Mouse (Mus musculus) stomach, postnatal 0 days (tissue): Measurements from ENCODE around the gene Gatb. TPM values are rescaled to one million over a fixed set of nuclear protein-coding genes. Genes with fewer than 3 reads are reported as not detected.

Experiments used
- ATAC-seq: fragments of 200-750 bp; cut with Nextera tagmentation; 2 replicates; pipeline ENCODE4 v1.8.0; 2017; ENCODE audit not compliant: low FRiP score, low TSS enrichment
- DNase-seq: peaks from one replicate; pipeline ENCODE4 v3.0.0-alpha.2; 2016; ENCODE audit warnings: low spot score
- H3K27ac ChIP-seq: fragments of 300-500 bp; sonication (generic); replicated peaks from 2 replicates; pipeline ENCODE4 v1.5.1; 2014; ENCODE audit warnings: mild to moderate bottlenecking, control low read depth
- H3K27me3 ChIP-seq: fragments of 300-500 bp; sonication (generic); 2 replicates; pipeline ENCODE4 v1.6.1; 2014; ENCODE audit warnings: low read length; ENCODE audit not compliant: control insufficient read depth, insufficient read depth
- H3K36me3 ChIP-seq: fragments of 300-500 bp; sonication (generic); 2 replicates; pipeline ENCODE4 v1.6.1; 2014; ENCODE audit warnings: low read length, mixed read lengths; ENCODE audit not compliant: control insufficient read depth, insufficient read depth
- H3K4me1 ChIP-seq: fragments of 300-500 bp; sonication (generic); replicated peaks from 2 replicates; pipeline ENCODE4 v1.6.1; 2014; ENCODE audit warnings: antibody characterized with exemption; ENCODE audit not compliant: control insufficient read depth, insufficient read depth
- H3K4me2 ChIP-seq: fragments of 300-500 bp; sonication (generic); replicated peaks from 2 replicates; pipeline ENCODE4 v1.6.1; 2014; ENCODE audit warnings: low read depth, mild to moderate bottlenecking, control low read depth, moderate library complexity
- H3K4me3 ChIP-seq: fragments of 300-500 bp; sonication (generic); 2 replicates; pipeline ENCODE4 v1.5.1; 2014; ENCODE audit warnings: low read depth, low read length, control low read depth
- H3K9ac ChIP-seq: fragments of 300-500 bp; sonication (generic); 2 replicates; pipeline ENCODE4 v1.6.1; 2014; ENCODE audit warnings: mild to moderate bottlenecking, low read length, control low read depth, mixed read lengths
- H3K9me3 ChIP-seq: fragments of 300-500 bp; sonication (generic); 2 replicates; pipeline ENCODE4 v1.6.1; 2016; ENCODE audit warnings: low read length; ENCODE audit not compliant: control insufficient read depth
- CTCF ChIP-seq: IDR thresholded peaks from 2 replicates; pipeline ENCODE4 v1.5.1; 2016; ENCODE audit warnings: antibody characterized with exemption, low read depth, mild to moderate bottlenecking, moderate library complexity
- EP300 ChIP-seq: optimal IDR thresholded peaks from 2 replicates; pipeline ENCODE3; 2016; ENCODE audit warnings: antibody characterized with exemption
- WGBS: fragments of 180-500 bp; shearing (Covaris S2); extraction: QIAGEN DNeasy Blood & Tissue Kit; methylation state at CpG from one replicate; pipeline ENCODE4 v1.1.7; 2014; 5-methylcytosine and 5-hydroxymethylcytosine counted together
- polyA plus RNA-seq: library from polyadenylated mRNA; unstranded; fragments of >200 nt; fragmentation: Nextera tagmentation; extraction: Ambion mirVana; gene quantifications from 2 replicates; pipeline ENCODE4 v1.2.1, GENCODE M21; 2015

Gene Gatb
- polyA plus RNA-seq, 1 experiment from 2014 or later, result 14.3 TPM

DNA sequence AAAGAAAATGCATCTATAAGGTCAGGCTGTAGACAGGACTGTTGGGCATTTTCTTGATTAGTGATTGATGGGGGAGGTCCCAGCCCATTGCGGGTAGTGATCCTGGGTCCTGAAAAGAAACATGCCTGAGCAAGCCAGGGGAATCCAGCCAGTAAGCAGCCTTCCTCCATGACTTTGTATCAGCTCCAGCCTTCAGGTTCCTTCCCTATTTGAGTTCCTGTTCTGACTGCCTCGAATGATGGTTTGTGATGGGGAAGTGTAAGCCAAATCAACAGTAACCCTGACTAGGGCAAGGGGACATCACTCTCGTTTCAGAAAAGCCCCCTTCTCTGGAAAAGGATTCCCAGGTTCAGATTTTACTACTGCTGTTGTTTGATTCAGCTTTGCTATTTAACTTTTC, 31.2 kb upstream of the Gatb start:
- H3K9me3 ChIP-seq, result no peaks in the 10 kb centered on the region
- TF ChIP-seq CTCF (no peak), EP300 (no peak)
- no peak overlapping the region for H3K4me2 ChIP-seq
- ATAC-seq (no peak), DNase-seq (no peak)
- no peaks in the 10 kb centered on the region for H3K36me3 ChIP-seq
- H3K27ac ChIP-seq, result no peak overlapping the region
- 45% methylated on average over 3 of the region's 3 CpGs for WGBS
- H3K9ac ChIP-seq, result no peak overlapping the region
- no peak overlapping the region for H3K4me3 ChIP-seq
- no peaks in the 10 kb centered on the region for H3K4me1 ChIP-seq
- H3K27me3 ChIP-seq, result no peaks in the 10 kb centered on the region

DNA sequence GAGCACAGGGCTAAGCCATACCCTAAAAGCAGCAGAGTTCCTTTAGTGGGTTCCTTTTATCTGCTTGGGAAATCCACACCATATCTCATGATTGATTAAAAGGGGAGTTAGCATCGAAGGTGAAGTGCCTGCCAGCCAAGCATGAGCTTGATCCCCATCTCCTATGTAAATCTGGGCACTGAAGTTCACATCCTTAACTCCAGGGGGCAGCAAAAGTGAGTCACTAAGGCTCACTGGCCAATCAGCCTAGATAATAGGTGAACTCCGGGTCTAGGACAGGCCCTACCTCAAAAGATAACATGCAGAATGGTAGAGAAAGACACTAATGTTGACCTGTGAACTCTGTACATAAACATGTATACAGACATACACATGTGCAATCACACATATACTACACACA, 30.3 kb upstream of the Gatb start:
- Histone ChIP-seq H3K4me2 (no peak overlapping the region), H3K27me3 (no peaks in the 10 kb centered on the region), H3K4me1 (no peaks in the 10 kb centered on the region), H3K9me3 (no peaks in the 10 kb centered on the region), H3K9ac (no peak overlapping the region), H3K4me3 (no peak overlapping the region), H3K36me3 (no peaks in the 10 kb centered on the region), H3K27ac (no peak overlapping the region)
- ATAC-seq, result no peak
- WGBS, result 47% methylated on average over 2 of the region's 2 CpGs
- TF ChIP-seq CTCF, result peak; percentile 63
- no peak for TF ChIP-seq EP300
- DNase-seq, result no peak

DNA sequence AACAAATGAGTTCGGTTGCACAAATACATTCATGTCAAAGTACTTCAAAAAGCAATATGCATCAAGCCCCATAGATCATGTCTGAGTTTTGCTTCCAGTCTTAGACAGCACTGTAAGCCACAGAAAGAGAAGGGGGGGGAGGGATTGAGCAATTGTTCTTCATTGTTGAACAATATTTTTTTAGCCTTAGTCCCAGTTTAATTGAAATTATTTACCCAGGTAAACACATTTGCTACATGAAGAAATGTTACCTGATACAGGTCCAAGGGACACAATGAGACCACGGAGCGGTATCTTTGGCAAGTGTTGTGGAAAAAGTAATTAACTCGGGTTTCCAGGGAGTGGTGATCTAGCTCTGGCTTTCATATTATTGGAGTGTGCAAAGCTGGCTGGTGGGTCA, 23.6 kb upstream of the Gatb start:
- no peak for TF ChIP-seq EP300
- TF ChIP-seq CTCF, result no peak
- Histone ChIP-seq H3K9ac (no peak overlapping the region), H3K4me3 (no peak overlapping the region), H3K36me3 (no peaks in the 10 kb centered on the region), H3K27ac (no peak overlapping the region), H3K27me3 (no peaks in the 10 kb centered on the region), H3K9me3 (no peaks in the 10 kb centered on the region), H3K4me2 (no peak overlapping the region), H3K4me1 (no peaks in the 10 kb centered on the region)
- no peak for DNase-seq
- ATAC-seq, result no peak
- WGBS, result 53% methylated on average over 4 of the region's 4 CpGs

DNA sequence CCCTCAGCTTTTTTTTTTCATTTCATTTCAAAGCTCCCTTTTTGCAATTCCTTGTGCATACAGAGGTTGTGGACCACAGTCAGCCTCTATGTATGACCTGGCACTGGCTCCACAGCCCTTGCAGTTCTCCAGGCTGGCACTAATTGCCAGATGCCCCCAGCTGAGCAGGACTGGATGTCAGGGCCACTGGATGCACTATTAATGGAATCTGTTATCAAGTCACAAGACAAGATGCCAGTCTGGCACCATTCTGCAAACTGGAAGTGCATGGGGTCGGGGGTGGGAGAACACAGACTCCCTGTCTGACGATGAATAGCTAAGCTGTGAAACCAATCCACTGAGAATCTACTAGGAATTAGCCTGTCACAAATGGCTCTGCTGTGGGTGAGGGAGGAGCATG, 22.6 kb upstream of the Gatb start:
- H3K27me3 ChIP-seq, result no peaks in the 10 kb centered on the region
- H3K4me1 ChIP-seq, result no peaks in the 10 kb centered on the region
- H3K4me3 ChIP-seq, result no peak overlapping the region
- no peak overlapping the region for H3K9ac ChIP-seq
- ATAC-seq (no peak), DNase-seq (peak; percentile 20)
- no peak overlapping the region for H3K4me2 ChIP-seq
- no peak for TF ChIP-seq CTCF
- no peak for TF ChIP-seq EP300
- 61% methylated on average over 2 of the region's 2 CpGs for WGBS
- H3K27ac ChIP-seq, result no peak overlapping the region
- no peaks in the 10 kb centered on the region for H3K9me3 ChIP-seq
- no peaks in the 10 kb centered on the region for H3K36me3 ChIP-seq

DNA sequence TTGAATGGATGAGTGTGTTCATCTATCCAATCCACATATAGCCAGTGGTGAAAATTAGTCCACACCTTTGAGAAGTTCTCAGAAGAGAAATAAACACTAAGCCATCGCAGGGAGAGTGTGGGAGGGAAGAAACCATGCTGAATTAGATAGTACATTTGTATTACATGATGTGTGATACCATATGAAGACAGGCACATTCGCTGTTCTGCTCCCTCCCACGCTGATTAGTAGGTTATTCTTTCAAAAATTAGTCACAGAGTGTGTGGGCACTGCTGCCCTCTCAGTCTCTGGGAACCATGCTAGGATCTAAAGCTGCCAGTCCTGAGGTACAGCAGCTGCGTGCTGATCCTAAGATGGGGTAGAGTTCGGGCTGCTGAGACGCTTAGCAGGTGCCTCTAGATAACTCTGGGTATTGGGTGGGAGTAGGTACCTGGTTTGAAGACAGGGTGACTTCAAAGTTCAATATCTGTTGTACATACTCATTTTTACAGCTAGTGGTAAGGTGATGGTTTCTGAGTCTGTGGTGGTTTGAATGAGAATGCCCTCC, 20.1 kb upstream of the Gatb start:
- no peak overlapping the region for H3K9ac ChIP-seq
- H3K4me2 ChIP-seq, result no peak overlapping the region
- no peak overlapping the region for H3K27ac ChIP-seq
- H3K36me3 ChIP-seq, result no peaks in the 10 kb centered on the region
- 84% methylated on average over 6 of the region's 6 CpGs for WGBS
- ATAC-seq (no peak), DNase-seq (no peak)
- no peaks in the 10 kb centered on the region for H3K27me3 ChIP-seq
- TF ChIP-seq CTCF (no peak), EP300 (no peak)
- no peaks in the 10 kb centered on the region for H3K4me1 ChIP-seq
- no peaks in the 10 kb centered on the region for H3K9me3 ChIP-seq
- no peak overlapping the region for H3K4me3 ChIP-seq

DNA sequence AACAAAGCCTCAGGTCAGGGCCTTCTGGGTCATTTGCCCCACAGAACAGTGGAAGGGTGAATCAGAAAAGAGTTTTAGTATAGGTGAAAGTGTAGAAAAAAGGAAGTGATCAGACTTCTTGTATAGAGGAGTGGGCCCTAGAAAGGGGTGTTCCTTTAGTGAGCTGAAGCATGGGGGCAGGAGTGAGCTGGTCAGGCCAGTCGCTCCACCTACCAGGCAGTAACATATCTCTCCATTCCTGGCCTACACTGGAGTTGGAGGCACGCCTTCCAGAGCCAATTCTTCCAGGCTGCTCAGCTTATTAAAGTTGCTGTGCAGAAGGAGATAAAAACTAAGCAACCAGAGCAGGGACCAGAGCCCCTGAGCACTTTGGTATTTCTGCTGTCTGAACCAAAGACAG, 9.3 kb upstream of the Gatb start:
- no peak overlapping the region for H3K9ac ChIP-seq
- no peaks in the 10 kb centered on the region for H3K4me1 ChIP-seq
- TF ChIP-seq CTCF (no peak), EP300 (no peak)
- no peaks in the 10 kb centered on the region for H3K36me3 ChIP-seq
- DNase-seq (no peak), ATAC-seq (no peak)
- H3K4me2 ChIP-seq, result no peak overlapping the region
- H3K27ac ChIP-seq, result no peak overlapping the region
- H3K27me3 ChIP-seq, result no peaks in the 10 kb centered on the region
- WGBS, result 46% methylated on average over 2 of the region's 2 CpGs
- no peaks in the 10 kb centered on the region for H3K9me3 ChIP-seq
- no peak overlapping the region for H3K4me3 ChIP-seq
